Mouse (Mus musculus) v-Abl transformed pro-B cells (cell line): ENCODE results near the gene Rmdn2.

Experiments used
- in situ Hi-C, 2 experiments: fragments of 400-800 bp; cut with MboI; formaldehyde crosslinking; loops; one replicate each; pipeline ENCODE4 v1.15.1; 2025; ENCODE audit not compliant: unreplicated experiment in 2 of 2

The Rmdn2 gene

GRCm38 (mm10) chr17:79728585-79729503, 117.2 kb downstream of the Rmdn2 start:
- in situ Hi-C loops = no loop called here

- in situ Hi-C loops = no loop called here
Measured at GRCm38 (mm10) chr17:79730988-79731387, 119.3 kb downstream of the Rmdn2 start.

- in situ Hi-C loops = no loop called here
Measured at GRCm38 (mm10) chr17:79733039-79733438, 121.4 kb downstream of the Rmdn2 start.

- in situ Hi-C loops = no loop called here
Measured at GRCm38 (mm10) chr17:79737598-79737997, 125.9 kb downstream of the Rmdn2 start.

GRCm38 (mm10) chr17:79738847-79739498, 127.3 kb downstream of the Rmdn2 start:
- in situ Hi-C loops = no loop called here

GRCm38 (mm10) chr17:79742635-79743034, 131.0 kb downstream of the Rmdn2 start:
- in situ Hi-C loops = no loop called here
